Mouse (Mus musculus): Measurements from ENCODE around the gene B4galnt1. TPM values are rescaled to one million over a fixed set of nuclear protein-coding genes. Genes with fewer than 3 reads are reported as not detected.
"Not testable (repeated sequence)": the region's sequence is repeated elsewhere in the genome, so short reads cannot be mapped to it uniquely, and the experiment has no call there.

The B4galnt1 gene
- polyA plus RNA-seq, 1 experiment: 54.8 TPM

GRCm38 (mm10) chr10:127123436-127123805 is 41.6 kb upstream of the B4galnt1 start:
- WGBS: 27% methylated on average over 4 of the region's 4 CpGs
- H3K27ac ChIP-seq (ENCODE audit: control insufficient read depth, insufficient read depth, low read depth, low read length, poor library complexity): peak overlapping the region; percentile 52; the same call in 1 of the 2 replicates
- H3K4me1 ChIP-seq (ENCODE audit: control insufficient read depth, insufficient read depth, low read length): peaks cover 5% of the 10 kb centered on the region; the same call in 1 of the 2 replicates
- H3K4me3 ChIP-seq (replicated peaks; ENCODE audit: control insufficient read depth, low read depth, low read length): peak overlapping the region; percentile 41
- TF ChIP-seq CTCF (IDR thresholded peaks at IDR 0.05; ENCODE audit: control insufficient read depth, insufficient read depth, low read length) (peak; percentile 41), POLR2A (IDR thresholded peaks at IDR 0.05; ENCODE audit: borderline replicate concordance, control insufficient read depth, low read depth, low read length) (no peak)

GRCm38 (mm10) chr10:127125210-127126001 is 39.6 kb upstream of the B4galnt1 start:
- WGBS: 56% methylated on average over 9 of the region's 9 CpGs
- H3K4me3 ChIP-seq (replicated peaks; ENCODE audit: control insufficient read depth, low read depth, low read length): no peak overlapping the region
- H3K27ac ChIP-seq (ENCODE audit: control insufficient read depth, insufficient read depth, low read depth, low read length, poor library complexity): no peak overlapping the region
- peak; percentile 76 for TF ChIP-seq CTCF (IDR thresholded peaks at IDR 0.05; ENCODE audit: control insufficient read depth, insufficient read depth, low read length)
- no peak for TF ChIP-seq POLR2A (IDR thresholded peaks at IDR 0.05; ENCODE audit: borderline replicate concordance, control insufficient read depth, low read depth, low read length)
- peaks cover 5% of the 10 kb centered on the region; the same call in 1 of the 2 replicates for H3K4me1 ChIP-seq (ENCODE audit: control insufficient read depth, insufficient read depth, low read length)

GRCm38 (mm10) chr10:127126579-127126978 is 38.4 kb upstream of the B4galnt1 start:
- H3K27ac ChIP-seq (ENCODE audit: control insufficient read depth, insufficient read depth, low read depth, low read length, poor library complexity): no peak overlapping the region; the same call in 1 of the 2 replicates
- peaks cover 5% of the 10 kb centered on the region; the same call in 1 of the 2 replicates for H3K4me1 ChIP-seq (ENCODE audit: control insufficient read depth, insufficient read depth, low read length)
- WGBS: 16% methylated on average over 5 of the region's 5 CpGs
- H3K4me3 ChIP-seq (replicated peaks; ENCODE audit: control insufficient read depth, low read depth, low read length): no peak overlapping the region
- TF ChIP-seq CTCF (IDR thresholded peaks at IDR 0.05; ENCODE audit: control insufficient read depth, insufficient read depth, low read length) (no peak), POLR2A (IDR thresholded peaks at IDR 0.05; ENCODE audit: borderline replicate concordance, control insufficient read depth, low read depth, low read length) (no peak)

- peaks cover 5% of the 10 kb centered on the region; the same call in 1 of the 2 replicates for H3K4me1 ChIP-seq (ENCODE audit: control insufficient read depth, insufficient read depth, low read length)
- no peak overlapping the region for H3K27ac ChIP-seq (ENCODE audit: control insufficient read depth, insufficient read depth, low read depth, low read length, poor library complexity)
- TF ChIP-seq POLR2A (IDR thresholded peaks at IDR 0.05; ENCODE audit: borderline replicate concordance, control insufficient read depth, low read depth, low read length) (no peak), CTCF (IDR thresholded peaks at IDR 0.05; ENCODE audit: control insufficient read depth, insufficient read depth, low read length) (no peak)
- no peak overlapping the region for H3K4me3 ChIP-seq (replicated peaks; ENCODE audit: control insufficient read depth, low read depth, low read length)
- WGBS: 51% methylated on average over 7 of the region's 7 CpGs
These were observed 37.2 kb upstream of the B4galnt1 start for GRCm38 (mm10) chr10:127127711-127128279.

GRCm38 (mm10) chr10:127129431-127129830 is 35.6 kb upstream of the B4galnt1 start:
- TF ChIP-seq CTCF (IDR thresholded peaks at IDR 0.05; ENCODE audit: control insufficient read depth, insufficient read depth, low read length): no peak
- no peak for TF ChIP-seq POLR2A (IDR thresholded peaks at IDR 0.05; ENCODE audit: borderline replicate concordance, control insufficient read depth, low read depth, low read length)
- H3K27ac ChIP-seq (ENCODE audit: control insufficient read depth, insufficient read depth, low read depth, low read length, poor library complexity): no peak overlapping the region
- peaks cover 4% of the 10 kb centered on the region; the same call in 1 of the 2 replicates for H3K4me1 ChIP-seq (ENCODE audit: control insufficient read depth, insufficient read depth, low read length)
- 11% methylated on average over 4 of the region's 4 CpGs for WGBS
- no peak overlapping the region for H3K4me3 ChIP-seq (replicated peaks; ENCODE audit: control insufficient read depth, low read depth, low read length)

- 75% methylated on average over 5 of the region's 5 CpGs for WGBS
- Histone ChIP-seq H3K27ac (ENCODE audit: control insufficient read depth, insufficient read depth, low read depth, low read length, poor library complexity) (no peak overlapping the region), H3K4me1 (ENCODE audit: control insufficient read depth, insufficient read depth, low read length) (peaks cover 6% of the 10 kb centered on the region; the same call in 1 of the 2 replicates), H3K4me3 (replicated peaks; ENCODE audit: control insufficient read depth, low read depth, low read length) (no peak overlapping the region)
- no peak for TF ChIP-seq CTCF (IDR thresholded peaks at IDR 0.05; ENCODE audit: control insufficient read depth, insufficient read depth, low read length)
- no peak for TF ChIP-seq POLR2A (IDR thresholded peaks at IDR 0.05; ENCODE audit: borderline replicate concordance, control insufficient read depth, low read depth, low read length)
These were observed 32.6 kb upstream of the B4galnt1 start for GRCm38 (mm10) chr10:127132469-127132868.

- not testable (repeated sequence) for H3K4me1 ChIP-seq (ENCODE audit: control insufficient read depth, insufficient read depth, low read length); H3K4me3 ChIP-seq (replicated peaks; ENCODE audit: control insufficient read depth, low read depth, low read length); H3K27ac ChIP-seq (ENCODE audit: control insufficient read depth, insufficient read depth, low read depth, low read length, poor library complexity)
- 64% methylated on average over 3 of the region's 3 CpGs for WGBS
These were observed 30.5 kb upstream of the B4galnt1 start for GRCm38 (mm10) chr10:127134394-127135035.

- TF ChIP-seq POLR2A (IDR thresholded peaks at IDR 0.05; ENCODE audit: borderline replicate concordance, control insufficient read depth, low read depth, low read length): no peak
- no peak for TF ChIP-seq CTCF (IDR thresholded peaks at IDR 0.05; ENCODE audit: control insufficient read depth, insufficient read depth, low read length)
- no peak overlapping the region for H3K4me3 ChIP-seq (replicated peaks; ENCODE audit: control insufficient read depth, low read depth, low read length)
- peak overlapping the region; percentile 94 for H3K27ac ChIP-seq (ENCODE audit: control insufficient read depth, insufficient read depth, low read depth, low read length, poor library complexity)
- H3K4me1 ChIP-seq (ENCODE audit: control insufficient read depth, insufficient read depth, low read length): peaks cover 6% of the 10 kb centered on the region; the same call in 1 of the 2 replicates
- 5% methylated on average over 8 of the region's 8 CpGs for WGBS
These were observed 29.7 kb upstream of the B4galnt1 start for GRCm38 (mm10) chr10:127135118-127135836.

All from bone marrow, adult 2 months (tissue).